Mouse (Mus musculus): ENCODE measurements around the gene Il24.

Gene Il24

DNA sequence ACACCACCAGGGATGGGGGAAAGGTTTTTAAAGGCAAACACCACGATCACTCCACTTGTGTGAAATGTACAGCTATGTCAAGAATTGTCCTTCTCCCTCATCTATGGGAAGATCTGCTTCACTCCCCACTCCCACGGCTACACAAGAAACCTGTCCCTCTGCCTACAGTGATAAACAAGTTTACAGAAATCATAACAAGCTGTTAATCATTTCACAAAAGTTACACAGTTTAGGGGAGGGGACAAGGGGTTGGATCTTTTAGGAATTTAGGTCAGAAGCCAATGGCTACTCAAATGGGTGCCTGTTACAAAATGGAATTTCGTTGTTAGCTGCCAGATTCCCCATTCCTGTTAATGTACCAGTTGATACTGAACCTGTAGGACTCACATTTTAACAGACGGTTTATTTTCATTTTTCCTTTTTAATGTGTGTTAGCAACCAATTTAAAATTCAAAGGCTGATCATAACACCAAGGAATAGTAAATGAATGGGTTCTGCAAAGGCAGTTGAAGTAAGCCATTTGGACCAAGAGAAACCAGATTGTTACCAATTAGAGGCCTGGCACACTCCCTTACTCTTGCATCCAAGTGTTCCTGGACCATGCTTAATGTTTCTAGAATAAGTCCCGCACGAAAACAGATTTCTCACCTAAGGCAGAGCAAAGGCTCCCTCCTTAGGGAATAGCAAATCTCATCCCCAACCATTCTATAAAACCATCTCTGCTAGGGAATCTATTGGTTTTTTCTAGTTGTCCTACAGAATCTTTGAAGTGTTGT lies 51.9 kb downstream of the Il24 start:
- H3K27me3 ChIP-seq (ENCODE audit: control insufficient read depth, insufficient read depth, low read length, poor library complexity, severe bottlenecking) = no peaks in the 10 kb centered on the region
- H3K36me3 ChIP-seq (ENCODE audit: control insufficient read depth, insufficient read depth, low read length, poor library complexity, severe bottlenecking) = no peaks in the 10 kb centered on the region
- DNase-seq (ENCODE audit: low read depth, low spot score) = no peak

DNA sequence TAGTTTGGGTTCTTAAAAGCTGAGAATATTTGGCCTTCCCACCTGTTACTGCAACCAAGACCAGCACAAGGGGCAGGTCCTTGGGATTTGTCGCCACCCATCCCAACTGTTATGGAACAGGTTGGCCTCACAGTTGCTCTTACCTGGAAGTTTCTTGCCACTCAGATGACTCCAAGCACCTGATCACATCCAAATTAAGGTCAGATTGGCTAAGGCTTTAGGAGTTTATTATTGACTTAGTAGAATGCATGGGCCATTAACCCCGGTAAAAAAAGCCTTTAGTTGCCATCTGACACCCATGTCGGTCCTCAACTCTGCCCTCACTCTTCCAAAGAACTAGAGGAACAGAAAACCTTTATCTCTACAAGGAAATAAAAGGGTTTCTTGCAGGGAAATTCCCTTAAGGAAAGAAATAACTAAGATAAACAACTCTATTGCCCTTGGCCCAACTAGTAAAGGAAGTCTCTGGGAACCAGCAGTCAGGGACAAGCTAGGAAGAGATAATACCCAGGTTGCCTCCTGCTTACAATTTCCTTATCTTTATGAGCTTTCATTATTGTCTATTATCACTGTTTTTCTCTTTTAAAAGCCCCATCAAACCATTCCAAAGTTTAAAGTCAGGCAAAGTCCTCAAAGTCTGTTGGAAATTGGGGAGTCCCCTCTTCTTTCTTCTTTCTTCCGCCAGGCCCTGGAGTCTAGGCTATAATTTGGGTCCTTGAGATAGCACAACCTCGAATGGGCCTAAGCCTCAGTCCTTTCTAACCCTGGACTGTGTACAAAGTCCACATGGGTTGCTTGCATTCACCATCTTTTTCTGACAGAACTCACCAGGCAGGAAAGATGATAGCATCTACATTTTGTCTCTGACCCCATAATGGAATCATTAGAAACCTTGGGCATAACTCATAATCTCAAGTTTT lies 54.8 kb downstream of the Il24 start:
- Histone ChIP-seq H3K36me3 (ENCODE audit: control insufficient read depth, insufficient read depth, low read length, poor library complexity, severe bottlenecking) (no peaks in the 10 kb centered on the region), H3K27me3 (ENCODE audit: control insufficient read depth, insufficient read depth, low read length, poor library complexity, severe bottlenecking) (no peaks in the 10 kb centered on the region)
- DNase-seq (ENCODE audit: low read depth, low spot score) = no peak

Measured in splenic B cell, adult 2 months (primary cell).